Mouse (Mus musculus) CH12.LX (cell line): Measurements from ENCODE around the gene Kirrel3. TPM values are rescaled to one million over a fixed set of nuclear protein-coding genes. Genes with fewer than 3 reads are reported as not detected.

ENCODE experiments used
- DNase-seq: peaks from one replicate; pipeline ENCODE4 v3.0.0-alpha.2; 2013; ENCODE audit errors: extremely low read depth
- H3K27ac ChIP-seq: 2 replicates; pipeline ENCODE4 v1.5.1; 2012; ENCODE audit warnings: low read depth, mild to moderate bottlenecking, control low read depth, moderate library complexity; ENCODE audit not compliant: insufficient read depth
- H3K27me3 ChIP-seq: replicated peaks from 2 replicates; pipeline ENCODE3; 2012; ENCODE audit warnings: inconsistent platforms
- H3K36me3 ChIP-seq, 2 experiments: replicated peaks in 1 of 2; 2 replicates each; pipeline versions ENCODE3 to v1.6.1; 2012; ENCODE audit warnings: inconsistent platforms in 1 of 2, low read length in 1 of 2, mild to moderate bottlenecking in 1 of 2, mixed read lengths in 1 of 2, moderate library complexity in 1 of 2; ENCODE audit not compliant: control insufficient read depth in 1 of 2, insufficient read depth in 1 of 2
- H3K4me1 ChIP-seq, 2 experiments: 2 replicates each; pipeline ENCODE4 v1.6.1; 2012; ENCODE audit warnings: inconsistent platforms in 1 of 2, moderate library complexity in 1 of 2; ENCODE audit not compliant: insufficient read depth in 2 of 2, control insufficient read depth in 1 of 2
- H3K4me2 ChIP-seq: 2 replicates; pipeline ENCODE4 v1.6.1; 2012; ENCODE audit warnings: low read depth, mild to moderate bottlenecking, control low read depth; ENCODE audit not compliant: poor library complexity, insufficient read depth, severe bottlenecking
- H3K4me3 ChIP-seq, 3 experiments: fragments of 150-350 bp in 1 of 3; sonication (generic) in 1 of 3; replicated peaks in 1 of 3; 2 replicates each; pipeline versions ENCODE3 to v1.5.1; 2011 to 2012; ENCODE audit warnings: low read depth in 2 of 3, low read length in 2 of 3, mild to moderate bottlenecking in 2 of 3, moderate library complexity in 2 of 3, control low read depth in 1 of 3, improper control_type of control experiment in 1 of 3, inconsistent platforms in 1 of 3, mixed read lengths in 1 of 3; ENCODE audit not compliant: poor library complexity in 1 of 3
- H3K79me2 ChIP-seq: replicated peaks from 2 replicates; pipeline ENCODE4 v1.6.1; 2012; ENCODE audit warnings: mild to moderate bottlenecking, moderate library complexity; ENCODE audit not compliant: control insufficient read depth, poor library complexity, insufficient read depth, severe bottlenecking; ENCODE audit errors: extremely low read depth
- H3K9ac ChIP-seq: 2 replicates; pipeline ENCODE4 v1.6.1; 2012; ENCODE audit warnings: low read depth, mild to moderate bottlenecking, control low read depth, moderate library complexity; ENCODE audit not compliant: insufficient read depth
- H3K9me3 ChIP-seq: replicated peaks from 2 replicates; pipeline ENCODE3; 2012; ENCODE audit warnings: low read length, inconsistent platforms, mixed read lengths
- CHD2 ChIP-seq: IDR thresholded peaks from 2 replicates; pipeline ENCODE4 v1.6.1; 2011; ENCODE audit warnings: low read length, improper control_type of control experiment
- EP300 ChIP-seq: IDR thresholded peaks from 2 replicates; pipeline ENCODE4 v1.6.1; 2011; ENCODE audit warnings: low read length, improper control_type of control experiment
- ETS1 ChIP-seq: conservative IDR thresholded peaks from 2 replicates; pipeline ENCODE4 v1.6.1; 2012; ENCODE audit warnings: low read depth, mild to moderate bottlenecking, inconsistent platforms, low read length, improper control_type of control experiment, moderate library complexity
- GABPA ChIP-seq: IDR thresholded peaks from 2 replicates; pipeline ENCODE4 v1.6.1; 2012; ENCODE audit warnings: low read depth, low read length, improper control_type of control experiment, inconsistent platforms; ENCODE audit not compliant: insufficient replicate concordance
- IRF4 ChIP-seq: IDR thresholded peaks from 2 replicates; pipeline ENCODE4 v1.6.1; 2014; ENCODE audit warnings: low read depth, mild to moderate bottlenecking, inconsistent platforms, low read length, improper control_type of control experiment
- JUN ChIP-seq: IDR thresholded peaks from 2 replicates; pipeline ENCODE4 v1.6.1; 2011; ENCODE audit warnings: low read depth, mild to moderate bottlenecking, low read length, improper control_type of control experiment, moderate library complexity; ENCODE audit not compliant: insufficient read depth
- MAFK ChIP-seq: IDR thresholded peaks from 2 replicates; pipeline ENCODE4 v1.6.1; 2011; ENCODE audit warnings: low read length, improper control_type of control experiment; ENCODE audit not compliant: insufficient replicate concordance
- MAX ChIP-seq: IDR thresholded peaks from 2 replicates; pipeline ENCODE4 v1.6.1; 2011; ENCODE audit warnings: low read length, improper control_type of control experiment
- MXI1 ChIP-seq: IDR thresholded peaks from 2 replicates; pipeline ENCODE4 v1.6.1; 2011; ENCODE audit warnings: mild to moderate bottlenecking, low read depth, low read length, improper control_type of control experiment
- MYC ChIP-seq: IDR thresholded peaks from 2 replicates; pipeline ENCODE4 v1.6.1; 2011; ENCODE audit warnings: low read depth, mild to moderate bottlenecking, improper control_type of control experiment, low read length
- NELFE ChIP-seq: IDR thresholded peaks from 2 replicates; pipeline ENCODE4 v1.6.1; 2011; ENCODE audit warnings: low read depth, low read length, improper control_type of control experiment
- POLR2A ChIP-seq: IDR thresholded peaks from 2 replicates; pipeline ENCODE4 v1.6.1; 2011; ENCODE audit warnings: low read depth, mild to moderate bottlenecking, improper control_type of control experiment, low read length
- RAD21 ChIP-seq: IDR thresholded peaks from 2 replicates; pipeline ENCODE4 v1.6.1; 2011; ENCODE audit warnings: low read depth, mild to moderate bottlenecking, low read length, improper control_type of control experiment, moderate library complexity
- SMC3 ChIP-seq: IDR thresholded peaks from 2 replicates; pipeline ENCODE4 v1.6.1; 2011; ENCODE audit warnings: low read depth, low read length, improper control_type of control experiment
- TBP ChIP-seq: conservative IDR thresholded peaks from 2 replicates; pipeline ENCODE4 v1.6.1; 2011; ENCODE audit warnings: low read depth, low read length, improper control_type of control experiment
- UBTF ChIP-seq: IDR thresholded peaks from 2 replicates; pipeline ENCODE4 v1.6.1; 2012; ENCODE audit warnings: low read depth, mild to moderate bottlenecking, inconsistent platforms, low read length, improper control_type of control experiment, moderate library complexity
- USF1 ChIP-seq: IDR thresholded peaks from 2 replicates; pipeline ENCODE4 v1.6.1; 2014; ENCODE audit warnings: low read depth, mild to moderate bottlenecking, inconsistent platforms, low read length, improper control_type of control experiment
- ZC3H11A ChIP-seq: IDR thresholded peaks from 2 replicates; pipeline ENCODE4 v1.6.1; 2012; ENCODE audit warnings: low read depth, mild to moderate bottlenecking, inconsistent platforms, low read length, improper control_type of control experiment
- ZKSCAN1 ChIP-seq: IDR thresholded peaks from 2 replicates; pipeline ENCODE4 v1.6.1; 2012; ENCODE audit warnings: low read depth, inconsistent platforms, low read length, improper control_type of control experiment, borderline replicate concordance
- ZMIZ1 ChIP-seq: IDR thresholded peaks from 2 replicates; pipeline ENCODE4 v1.6.1; 2012; ENCODE audit warnings: low read depth, mild to moderate bottlenecking, inconsistent platforms, low read length, improper control_type of control experiment
- dilution Hi-C: fragments of 300-500 bp; cut with MboI; formaldehyde crosslinking; loops from 2 replicates; pipeline ENCODE4 v1.14.3; 2020; ENCODE audit warnings: low sequenced_read_pairs; ENCODE audit not compliant: extremely low pct_unique_long_range_greater_than_20kb, extremely low pct_ligation_motif_present
- in situ Hi-C: fragments of 300-500 bp; cut with MboI; formaldehyde crosslinking; loops from 3 replicates; pipeline ENCODE4 v1.14.3; 2019; ENCODE audit warnings: low sequenced_read_pairs, low pct_ligation_motif_present, low pct_unique_long_range_greater_than_20kb, mixed read lengths
- polyA plus RNA-seq: library from polyadenylated mRNA; unstranded; fragments of >175 nt; gene quantifications from 2 replicates; pipeline ENCODE4 v1.2.1, GENCODE M21; 2012; ENCODE audit warnings: low read depth; ENCODE audit not compliant: insufficient read length
- total RNA-seq, 2 experiments: library from RNA; depleted of rRNA; stranded (reverse); fragments of 300-350 nt in 1 of 2; fragments of >200 nt in 1 of 2; gene quantifications; 2 replicates each; pipeline ENCODE4 v1.2.3; 2012 to 2014

Kirrel3 gene
- total and polyA plus RNA-seq, 3 experiments, result not detected

GRCm38 (mm10) chr9:34733579-34733978, 247.9 kb downstream of the Kirrel3 start:
- Histone ChIP-seq H3K27ac (no peak overlapping the region), H3K27me3 (peaks cover 53% of the 10 kb centered on the region), H3K36me3 (no peaks in the 10 kb centered on the region), H3K4me2 (no peak overlapping the region), H3K9me3 (no peaks in the 10 kb centered on the region), H3K4me3 (no peak overlapping the region), H3K79me2 (no peaks in the 10 kb centered on the region), H3K9ac (no peak overlapping the region), H3K4me1 (no peaks in the 10 kb centered on the region)
- no peak for TF ChIP-seq IRF4
- no peak for TF ChIP-seq ETS1
- TF ChIP-seq ZC3H11A, result no peak
- TF ChIP-seq USF1, result no peak
- no peak for TF ChIP-seq UBTF
- no peak for TF ChIP-seq MAFK
- TF ChIP-seq RAD21, result no peak
- no peak for TF ChIP-seq GABPA
- TF ChIP-seq POLR2A, result no peak
- dilution Hi-C loops, result no loop called here
- no peak for DNase-seq
- in situ Hi-C loops, result no loop called here

GRCm38 (mm10) chr9:34734991-34735390, 249.3 kb downstream of the Kirrel3 start:
- TF ChIP-seq RAD21 (no peak), NELFE (no peak), UBTF (no peak), MYC (no peak), MAFK (no peak), EP300 (no peak), IRF4 (no peak), JUN (no peak), CHD2 (no peak), ZKSCAN1 (no peak), ZC3H11A (no peak), SMC3 (no peak), MAX (no peak), TBP (no peak), ZMIZ1 (no peak), ETS1 (no peak), MXI1 (no peak)

More at GRCm38 (mm10) chr9:34734991-34735390, 249.3 kb downstream of the Kirrel3 start:
- dilution Hi-C loops, result no loop called here
- no peak for DNase-seq
- H3K4me1 ChIP-seq, result no peaks in the 10 kb centered on the region
- no peak overlapping the region for H3K4me3 ChIP-seq
- H3K79me2 ChIP-seq, result no peaks in the 10 kb centered on the region
- no peaks in the 10 kb centered on the region for H3K36me3 ChIP-seq
- no peak overlapping the region for H3K4me2 ChIP-seq
- no peak overlapping the region for H3K27ac ChIP-seq
- no peak overlapping the region for H3K9ac ChIP-seq
- H3K27me3 ChIP-seq, result peaks cover 54% of the 10 kb centered on the region
- in situ Hi-C loops, result no loop called here
- no peaks in the 10 kb centered on the region for H3K9me3 ChIP-seq
